8 mouse cellular contexts compared by ENCODE assay signal in the genomic region with DNA sequence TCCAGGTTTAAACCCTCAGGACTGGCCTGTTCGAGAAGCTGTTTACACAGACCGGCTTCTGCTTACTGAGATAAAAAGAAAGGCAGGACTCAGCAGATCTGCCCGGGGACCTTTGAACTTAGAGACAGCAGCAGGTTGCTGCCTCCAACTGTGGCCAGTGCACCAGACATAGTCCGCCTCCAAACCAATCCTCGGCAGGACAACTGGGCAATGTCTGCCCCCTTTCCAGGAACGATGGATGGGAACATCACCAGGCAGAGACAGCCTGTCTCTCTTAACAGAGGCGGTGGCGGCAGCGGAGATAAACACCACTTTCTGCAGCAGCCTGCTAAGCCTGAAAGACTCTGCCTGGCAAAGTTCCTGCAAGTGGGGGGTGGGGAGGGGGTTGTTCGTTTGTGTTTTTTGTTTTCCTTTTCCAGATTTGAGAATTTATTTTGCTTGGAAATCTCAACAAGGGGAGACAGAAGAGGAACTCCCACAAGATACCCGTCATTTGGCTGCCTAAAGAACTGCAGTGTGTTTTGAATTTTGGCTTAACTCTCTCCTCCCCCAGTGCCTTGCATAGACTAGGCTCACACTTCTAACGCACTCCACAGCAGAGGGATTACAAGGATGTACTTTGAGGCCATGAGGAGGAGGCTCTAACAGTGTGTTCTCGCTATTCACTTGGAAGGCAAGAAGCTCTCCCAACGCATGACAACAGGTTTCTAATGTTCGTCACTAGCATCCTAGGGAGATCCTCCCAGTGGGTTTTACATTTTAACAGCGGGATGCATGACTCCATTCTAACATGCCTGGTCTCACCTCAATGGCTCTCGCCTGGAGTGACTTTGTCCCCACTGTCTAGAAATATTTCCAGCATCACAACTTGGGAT. TPM values are rescaled to one million over a fixed set of nuclear protein-coding genes. Genes with fewer than 3 reads are reported as not detected.
A peak's percentile ranks its signal among the peaks of the same experiment; 100 is the strongest.
DNase-seq lines count a peak whose midpoint lies in the region; ATAC-seq and TF ChIP-seq lines count a peak whose summit lies in the region.

No protein-coding gene starts in this region.

- peak overlapping the region; percentile 97 for H3K4me2 ChIP-seq in heart, embryonic 13.5 days

- 7% methylated on average over 17 of the region's 17 CpGs for WGBS in heart, embryonic 13.5 days
- WGBS in midbrain, embryonic 10.5 days = 12% methylated on average over 17 of the region's 17 CpGs

- H3K4me3 ChIP-seq in layer of hippocampus, adult 2 months = peak overlapping the region; percentile 92
- H3K4me3 ChIP-seq in brown adipose tissue, adult 24 weeks (ENCODE audit: insufficient read depth, low read depth, low read length) = peak overlapping the region; percentile 76
- H3K4me3 ChIP-seq in heart, embryonic 13.5 days = peak overlapping the region; percentile 76
- peak overlapping the region; percentile 75 for H3K4me3 ChIP-seq in midbrain, embryonic 10.5 days

- no peaks in the 10 kb centered on the region for H3K9me3 ChIP-seq in heart, embryonic 13.5 days
- H3K9me3 ChIP-seq in midbrain, embryonic 10.5 days (replicated peaks) = no peaks in the 10 kb centered on the region

- peak overlapping the region; percentile 98 for H3K27ac ChIP-seq in layer of hippocampus, adult 2 months
- 0 out of 2 replicates have a peak overlapping the region, but pooled peaks have one; percentile 28 for H3K27ac ChIP-seq in brown adipose tissue, adult 24 weeks (replicated peaks; ENCODE audit: low read depth, low read length)
- peak overlapping the region; percentile 71 for H3K27ac ChIP-seq in heart, embryonic 13.5 days (replicated peaks)
- peak overlapping the region; percentile 88 for H3K27ac ChIP-seq in midbrain, embryonic 10.5 days (replicated peaks)

- no peak for DNase-seq in layer of hippocampus, adult 2 months (ENCODE audit: low spot score in 2 of 2)
- DNase-seq in layer of hippocampus, adult 8-10 months (ENCODE audit: low spot score in 2 of 2) = no peak
- DNase-seq in kidney, postnatal 10 days = peak; percentile 79
- DNase-seq in midbrain, embryonic 10.5 days (ENCODE audit: low spot score) = no peak
- peak; percentile 41 for DNase-seq in thymus, postnatal 25 days
- no peak for DNase-seq in natural killer cell, adult 2 months (ENCODE audit: low spot score in 2 of 2)

- ATAC-seq in heart, embryonic 13.5 days (ENCODE audit: extremely low read depth, insufficient number of reproducible peaks, low FRiP score, low TSS enrichment) = no peak

- no peak for TF ChIP-seq CTCF in layer of hippocampus, adult 2 months (conservative IDR thresholded peaks at IDR 0.05)

- H3K36me3 ChIP-seq in heart, embryonic 13.5 days = peaks cover 25% of the 10 kb centered on the region
- peaks cover 25% of the 10 kb centered on the region for H3K36me3 ChIP-seq in midbrain, embryonic 10.5 days

- H3K4me1 ChIP-seq in brown adipose tissue, adult 24 weeks (ENCODE audit: control insufficient read depth, insufficient read depth, insufficient read length, low read length) = peaks cover 15% of the 10 kb centered on the region
- H3K4me1 ChIP-seq in heart, embryonic 13.5 days = peaks cover 38% of the 10 kb centered on the region
- peaks cover 45% of the 10 kb centered on the region for H3K4me1 ChIP-seq in midbrain, embryonic 10.5 days

- no peaks in the 10 kb centered on the region for H3K27me3 ChIP-seq in heart, embryonic 13.5 days (replicated peaks)
- H3K27me3 ChIP-seq in midbrain, embryonic 10.5 days (ENCODE audit: low read depth, poor library complexity, severe bottlenecking) = peaks cover 18% of the 10 kb centered on the region

- H3K9ac ChIP-seq in heart, embryonic 13.5 days = peak overlapping the region; percentile 91

RNA-seq across cellular contexts. Expression of a gene that starts 1.5 kb away (rescaled TPM):
- total RNA-seq in layer of hippocampus, adult 2 months (2021) = 10 to 100 TPM; 34.8 to 40.8 TPM
- total RNA-seq in layer of hippocampus, adult 8-10 months (2022) = 10 to 100 TPM; 38.2 to 43.8 (median 41.1) TPM
- polyA plus RNA-seq in brown adipose tissue, adult 24 weeks (2012; ENCODE audit: insufficient read depth, insufficient read length, missing spikeins) = 28.6 and 39.1 TPM in 2 replicates
- 14.9 and 16.1 TPM in 2 replicates for polyA plus RNA-seq in heart, embryonic 13.5 days (2015; fragmentation: Nextera tagmentation; extraction: Ambion mirVana)
- 10.3 and 11.1 TPM in 2 replicates for polyA plus RNA-seq in midbrain, embryonic 10.5 days (2016; fragmentation: Nextera tagmentation; extraction: Ambion mirVana)

RNA-seq across cellular contexts. Expression of a gene that starts 1.8 kb away (rescaled TPM):
- 1 to 10 TPM in 1 of 2 experiments, under 1 TPM in 1; 1.00 to 1.2 TPM for total RNA-seq in layer of hippocampus, adult 2 months (2021)
- 1 to 10 TPM; 1.2 to 1.6 (median 1.5) TPM for total RNA-seq in layer of hippocampus, adult 8-10 months (2022)
- not detected in 2 replicates for polyA plus RNA-seq in brown adipose tissue, adult 24 weeks (2012; ENCODE audit: insufficient read depth, insufficient read length, missing spikeins)
- polyA plus RNA-seq in heart, embryonic 13.5 days (2015; fragmentation: Nextera tagmentation; extraction: Ambion mirVana) = 0.27 and 0.44 TPM in 2 replicates
- polyA plus RNA-seq in midbrain, embryonic 10.5 days (2016; fragmentation: Nextera tagmentation; extraction: Ambion mirVana) = 0.95 and 0.98 TPM in 2 replicates

RNA-seq across cellular contexts. Expression of a gene that starts 25.4 kb away (rescaled TPM):
- 10 to 100 TPM; 23.7 to 28.0 TPM for total RNA-seq in layer of hippocampus, adult 2 months (2021)
- 10 to 100 TPM; 22.1 to 27.3 (median 24.7) TPM for total RNA-seq in layer of hippocampus, adult 8-10 months (2022)
- 11.3 and 15.3 TPM in 2 replicates for polyA plus RNA-seq in brown adipose tissue, adult 24 weeks (2012; ENCODE audit: insufficient read depth, insufficient read length, missing spikeins)
- polyA plus RNA-seq in heart, embryonic 13.5 days (2015; fragmentation: Nextera tagmentation; extraction: Ambion mirVana) = 9.6 and 10.4 TPM in 2 replicates
- polyA plus RNA-seq in midbrain, embryonic 10.5 days (2016; fragmentation: Nextera tagmentation; extraction: Ambion mirVana) = 16.0 and 16.2 TPM in 2 replicates

RNA-seq across cellular contexts. Expression of a gene that starts 25.6 kb away (rescaled TPM):
- 10 to 100 TPM; 36.8 to 37.2 TPM for total RNA-seq in layer of hippocampus, adult 2 months (2021)
- total RNA-seq in layer of hippocampus, adult 8-10 months (2022) = 10 to 100 TPM; 32.8 to 37.1 (median 35.7) TPM
- 10.3 and 13.0 TPM in 2 replicates for polyA plus RNA-seq in brown adipose tissue, adult 24 weeks (2012; ENCODE audit: insufficient read depth, insufficient read length, missing spikeins)
- 29.6 and 29.7 TPM in 2 replicates for polyA plus RNA-seq in heart, embryonic 13.5 days (2015; fragmentation: Nextera tagmentation; extraction: Ambion mirVana)
- 59.4 and 59.7 TPM in 2 replicates for polyA plus RNA-seq in midbrain, embryonic 10.5 days (2016; fragmentation: Nextera tagmentation; extraction: Ambion mirVana)

RNA-seq across cellular contexts. Expression of a gene that starts 47.1 kb away (rescaled TPM):
- total RNA-seq in layer of hippocampus, adult 2 months (2021) = under 1 TPM in 1 of 2 experiments, not detected in 1; 0.39 TPM
- total RNA-seq in layer of hippocampus, adult 8-10 months (2022) = under 1 TPM in 2 of 4 experiments, not detected in 2; 0.50 to 0.56 TPM
- not detected in 2 replicates for polyA plus RNA-seq in brown adipose tissue, adult 24 weeks (2012; ENCODE audit: insufficient read depth, insufficient read length, missing spikeins)
- polyA plus RNA-seq in heart, embryonic 13.5 days (2015; fragmentation: Nextera tagmentation; extraction: Ambion mirVana) = not detected in 2 replicates
- polyA plus RNA-seq in midbrain, embryonic 10.5 days (2016; fragmentation: Nextera tagmentation; extraction: Ambion mirVana) = not detected in 2 replicates

Comparison
In these comparisons a context has a peak if more than half of its experiments do, and no peak if none do; other contexts are left out.
1. DNase-seq: peak in kidney, postnatal 10 days (single experiment) and thymus, postnatal 25 days (single experiment); none in layer of hippocampus, adult 2 months (0 of 2), layer of hippocampus, adult 8-10 months (0 of 2), midbrain, embryonic 10.5 days (single experiment) and natural killer cell, adult 2 months (0 of 2).
2. H3K27ac ChIP-seq: peak in every context shown above with its lines; median percentile 98 in layer of hippocampus, adult 2 months; 88 in midbrain, embryonic 10.5 days; 71 in heart, embryonic 13.5 days; 28 in brown adipose tissue, adult 24 weeks.
3. Peak in every context shown above with its lines, with median percentiles within 50 percentile points of each other: H3K4me3 ChIP-seq.